Mouse (Mus musculus) lung, embryonic 14.5 days (tissue): Measurements from ENCODE around the gene 2010111I01Rik. TPM values are rescaled to one million over a fixed set of nuclear protein-coding genes. Genes with fewer than 3 reads are reported as not detected.

Experiments
- ATAC-seq: fragments of 200-750 bp; cut with Nextera tagmentation; 2 replicates; pipeline ENCODE4 v1.8.0; 2017; ENCODE audit warnings: mild to moderate bottlenecking, moderate TSS enrichment, moderate library complexity; ENCODE audit not compliant: insufficient read depth
- DNase-seq: peaks from one replicate; pipeline ENCODE4 v3.0.0-alpha.2; 2015
- H3K27ac ChIP-seq: fragments of 300-500 bp; sonication (generic); 2 replicates; pipeline ENCODE4 v1.5.1; 2014; ENCODE audit warnings: low read depth, mild to moderate bottlenecking, moderate library complexity
- H3K27me3 ChIP-seq: fragments of 300-500 bp; sonication (generic); 2 replicates; pipeline ENCODE4 v1.6.1; 2014; ENCODE audit warnings: low read length, control low read depth; ENCODE audit not compliant: insufficient read depth
- H3K36me3 ChIP-seq: fragments of 300-500 bp; sonication (generic); 2 replicates; pipeline ENCODE4 v1.6.1; 2014; ENCODE audit warnings: control low read depth; ENCODE audit not compliant: insufficient read depth
- H3K4me1 ChIP-seq: fragments of 300-500 bp; sonication (generic); 2 replicates; pipeline ENCODE4 v1.6.1; 2014; ENCODE audit warnings: antibody characterized with exemption, control low read depth; ENCODE audit not compliant: insufficient read depth
- H3K4me2 ChIP-seq: fragments of 300-500 bp; sonication (generic); 2 replicates; pipeline ENCODE4 v1.6.1; 2014; ENCODE audit warnings: mild to moderate bottlenecking
- H3K4me3 ChIP-seq: fragments of 300-500 bp; sonication (generic); 2 replicates; pipeline ENCODE4 v1.5.1; 2014; ENCODE audit warnings: low read depth, low read length
- H3K9ac ChIP-seq: fragments of 300-500 bp; sonication (generic); 2 replicates; pipeline ENCODE4 v1.6.1; 2014
- H3K9me3 ChIP-seq: fragments of 300-500 bp; sonication (generic); 2 replicates; pipeline ENCODE4 v1.6.1; 2016; ENCODE audit warnings: low read depth, low read length, control low read depth
- CTCF ChIP-seq: IDR thresholded peaks from 2 replicates; pipeline ENCODE4 v1.5.1; 2016; ENCODE audit warnings: antibody characterized with exemption, low read depth
- WGBS: fragments of 180-500 bp; shearing (Covaris S2); extraction: QIAGEN DNeasy Blood & Tissue Kit; methylation state at CpG from one replicate; pipeline ENCODE4 v1.1.7; 2014; 5-methylcytosine and 5-hydroxymethylcytosine counted together
- polyA plus RNA-seq: library from polyadenylated mRNA; unstranded; fragments of >200 nt; fragmentation: Nextera tagmentation; extraction: Ambion mirVana; gene quantifications from 2 replicates; pipeline ENCODE4 v1.2.1, GENCODE M21; 2014

The 2010111I01Rik gene
- polyA plus RNA-seq = 146 and 156 TPM in 2 replicates

DNA sequence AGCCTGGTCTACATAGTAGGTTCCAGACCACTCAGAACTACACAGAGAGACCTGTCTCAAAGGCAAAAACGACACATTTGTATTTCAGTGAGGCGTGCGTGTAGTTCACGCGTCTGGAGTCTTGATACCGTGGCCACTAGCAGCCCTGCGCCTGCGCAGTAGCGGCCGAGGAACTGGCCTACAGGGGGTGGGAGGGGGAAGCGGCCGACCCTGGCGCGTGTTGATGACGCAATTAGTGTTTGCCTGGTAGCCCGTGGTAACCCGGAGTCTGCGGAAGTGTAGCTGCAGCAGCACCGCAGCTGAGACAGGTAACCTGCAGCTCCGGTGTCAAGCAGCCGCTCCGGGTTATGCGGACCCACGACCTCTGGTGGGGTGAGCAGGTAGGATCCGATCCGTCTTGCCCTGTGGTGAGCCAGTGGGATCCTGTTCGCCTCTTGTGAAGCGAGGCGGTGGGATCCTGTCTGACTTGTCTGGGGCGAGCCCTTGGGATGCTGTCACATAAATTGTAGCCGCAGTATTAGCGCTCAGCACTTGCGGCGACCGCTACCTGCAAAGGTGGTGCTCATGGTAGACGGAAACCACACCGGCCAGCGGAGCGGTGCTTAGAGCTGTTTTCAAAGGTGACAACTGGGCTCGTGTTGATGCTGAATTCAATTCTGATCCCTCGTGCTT, at the start of gene 2010111I01Rik:
TSS of gene 2010111I01Rik (plus strand) at position 254 of the 672 bp plus-strand sequence.
- H3K27me3 ChIP-seq = no peaks in the 10 kb centered on the region
- peak within 1 kb of the TSS; percentile 70 for H3K9ac ChIP-seq
- peak; percentile 61 for TF ChIP-seq CTCF
- no peaks in the 10 kb centered on the region for H3K36me3 ChIP-seq
- DNase-seq (peak; percentile 99), ATAC-seq (peak; percentile 87)
- peak within 1 kb of the TSS; percentile 88 for H3K4me2 ChIP-seq
- peak within 1 kb of the TSS; percentile 46; the same call in 1 of the 2 replicates for H3K27ac ChIP-seq
- H3K4me3 ChIP-seq = peak within 1 kb of the TSS; percentile 83
- under 1% methylated on average over 41 of the region's 41 CpGs for WGBS
- peaks cover 6% of the 10 kb centered on the region; the same call in 1 of the 2 replicates for H3K4me1 ChIP-seq
- no peaks in the 10 kb centered on the region for H3K9me3 ChIP-seq

- no peak overlapping the region for H3K27ac ChIP-seq
- no peaks in the 10 kb centered on the region for H3K36me3 ChIP-seq
- H3K27me3 ChIP-seq = no peaks in the 10 kb centered on the region
- peak; percentile 66 for DNase-seq
- TF ChIP-seq CTCF = no peak
- 30% methylated on average over 4 of the region's 4 CpGs for WGBS
- ATAC-seq = peak; percentile 53; the same call in 1 of the 2 replicates
- H3K9ac ChIP-seq = no peak overlapping the region
- no peaks in the 10 kb centered on the region for H3K9me3 ChIP-seq
- H3K4me2 ChIP-seq = no peak overlapping the region
- H3K4me1 ChIP-seq = no peaks in the 10 kb centered on the region
- H3K4me3 ChIP-seq = no peak overlapping the region
These were observed 48.0 kb upstream of the 2010111I01Rik start for GRCm38 (mm10) chr13:62916675-62917074.

GRCm38 (mm10) chr13:62917416-62918110, 47.1 kb upstream of the 2010111I01Rik start:
- no peak overlapping the region for H3K4me2 ChIP-seq
- peak; percentile 79 for DNase-seq
- 43% methylated on average over 1 of the region's 1 CpGs for WGBS
- no peaks in the 10 kb centered on the region for H3K4me1 ChIP-seq
- no peaks in the 10 kb centered on the region for H3K36me3 ChIP-seq
- no peaks in the 10 kb centered on the region for H3K27me3 ChIP-seq
- no peak for TF ChIP-seq CTCF
- peak overlapping the region; percentile 63 for H3K27ac ChIP-seq
- H3K9me3 ChIP-seq = no peaks in the 10 kb centered on the region
- peak; percentile 85 for ATAC-seq
- H3K9ac ChIP-seq = no peak overlapping the region
- no peak overlapping the region for H3K4me3 ChIP-seq

- peak; percentile 84 for TF ChIP-seq CTCF
- no peak overlapping the region for H3K27ac ChIP-seq
- 28% methylated on average over 11 of the region's 11 CpGs for whole genome bisulfite sequencing
These were observed 44.9 kb upstream of the 2010111I01Rik start for GRCm38 (mm10) chr13:62919647-62920341.

GRCm38 (mm10) chr13:62922645-62923044, 42.0 kb upstream of the 2010111I01Rik start:
- Histone ChIP-seq H3K9me3 (no peaks in the 10 kb centered on the region), H3K36me3 (no peaks in the 10 kb centered on the region), H3K4me1 (0 out of 2 replicates have a peak, but pooled peaks cover 2% of the 10 kb centered on the region), H3K4me2 (no peak overlapping the region), H3K9ac (no peak overlapping the region), H3K4me3 (no peak overlapping the region), H3K27ac (no peak overlapping the region), H3K27me3 (no peaks in the 10 kb centered on the region)
- no peak for DNase-seq
- 71% methylated on average over 3 of the region's 3 CpGs for WGBS
- no peak for TF ChIP-seq CTCF
- no peak for ATAC-seq

More at GRCm38 (mm10) chr13:62919647-62920341, 44.9 kb upstream of the 2010111I01Rik start:
- ATAC-seq = no peak
- DNase-seq = peak; percentile 93
- Histone ChIP-seq H3K27me3 (no peaks in the 10 kb centered on the region), H3K9me3 (no peaks in the 10 kb centered on the region), H3K36me3 (no peaks in the 10 kb centered on the region), H3K9ac (no peak overlapping the region), H3K4me2 (no peak overlapping the region), H3K4me3 (no peak overlapping the region), H3K4me1 (no peaks in the 10 kb centered on the region)

GRCm38 (mm10) chr13:62923182-62923581, 41.5 kb upstream of the 2010111I01Rik start:
- no peak for TF ChIP-seq CTCF
- Histone ChIP-seq H3K4me1 (0 out of 2 replicates have a peak, but pooled peaks cover 2% of the 10 kb centered on the region), H3K4me2 (no peak overlapping the region), H3K27ac (no peak overlapping the region), H3K9ac (no peak overlapping the region), H3K27me3 (no peaks in the 10 kb centered on the region), H3K9me3 (no peaks in the 10 kb centered on the region), H3K4me3 (no peak overlapping the region), H3K36me3 (no peaks in the 10 kb centered on the region)
- DNase-seq = no peak
- ATAC-seq = no peak
- 58% methylated on average over 8 of the region's 8 CpGs for WGBS
